Mouse (Mus musculus) embryonic fibroblast, embryonic 13.5 days (primary cell): ENCODE data around the gene Srebf2.

ENCODE experiments used
- CTCF ChIP-seq: IDR thresholded peaks from 2 replicates; pipeline ENCODE4 v1.5.1; 2011; ENCODE audit warnings: mild to moderate bottlenecking, control low read depth, low read length, moderate library complexity, borderline replicate concordance; ENCODE audit not compliant: insufficient read depth
- POLR2A ChIP-seq: IDR thresholded peaks from 2 replicates; pipeline ENCODE4 v1.6.1; 2011; ENCODE audit warnings: low read depth, mild to moderate bottlenecking, control low read depth, low read length, moderate library complexity

DNA sequence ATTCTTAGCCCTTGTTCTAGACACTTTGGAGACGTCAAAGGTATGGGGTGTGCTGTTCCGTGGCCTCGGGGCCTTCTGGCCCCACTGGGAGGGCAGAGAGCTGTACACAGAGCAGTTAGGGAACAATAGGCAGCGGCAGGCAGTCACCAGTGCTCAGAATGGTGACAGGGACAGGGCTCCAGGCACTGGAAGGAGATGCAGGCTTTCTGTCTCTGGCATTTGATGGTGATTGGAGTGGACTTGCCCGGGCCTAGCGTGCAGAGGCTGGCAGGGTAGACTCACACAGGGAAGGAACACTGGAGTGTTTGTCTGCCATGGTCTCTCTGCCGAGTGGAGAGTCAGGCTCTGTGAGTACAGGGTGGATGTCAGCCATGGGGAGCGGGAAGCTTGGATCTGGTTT, 45.6 kb downstream of the Srebf2 start:
- TF ChIP-seq CTCF (no peak), POLR2A (no peak)
